Mouse (Mus musculus) limb, embryonic 11.5 days (tissue): ENCODE measurements around the gene Gtdc1. TPM values are rescaled to one million over a fixed set of nuclear protein-coding genes. Genes with fewer than 3 reads are reported as not detected.

Experiments used
- ATAC-seq: fragments of 200-750 bp; cut with Nextera tagmentation; 2 replicates; pipeline ENCODE4 v1.8.0; 2017; ENCODE audit warnings: low read depth; ENCODE audit not compliant: insufficient number of reproducible peaks, low FRiP score, low TSS enrichment
- DNase-seq: peaks from one replicate; pipeline ENCODE4 v3.0.0-alpha.2; 2015; ENCODE audit warnings: low spot score
- H3K27ac ChIP-seq: fragments of 300-500 bp; sonication (generic); replicated peaks from 2 replicates; pipeline ENCODE4 v1.5.1; 2014; ENCODE audit warnings: low read depth, mild to moderate bottlenecking, low read length
- H3K27me3 ChIP-seq: fragments of 300-500 bp; sonication (generic); 2 replicates; pipeline ENCODE4 v1.6.1; 2014; ENCODE audit warnings: mild to moderate bottlenecking, low read length, mixed read lengths; ENCODE audit not compliant: control insufficient read depth, insufficient read depth
- H3K36me3 ChIP-seq: fragments of 300-500 bp; sonication (generic); 2 replicates; pipeline ENCODE4 v1.6.1; 2014; ENCODE audit warnings: mild to moderate bottlenecking, low read length, moderate library complexity, mixed read lengths; ENCODE audit not compliant: control insufficient read depth, insufficient read depth
- H3K4me1 ChIP-seq: fragments of 300-500 bp; sonication (generic); 2 replicates; pipeline ENCODE4 v1.6.1; 2014; ENCODE audit warnings: low read length, mixed read lengths; ENCODE audit not compliant: control insufficient read depth, insufficient read depth
- H3K4me2 ChIP-seq: fragments of 300-500 bp; sonication (generic); 2 replicates; pipeline ENCODE4 v1.6.1; 2014; ENCODE audit warnings: low read depth, mild to moderate bottlenecking, moderate library complexity; ENCODE audit not compliant: severe bottlenecking
- H3K4me3 ChIP-seq: fragments of 300-500 bp; sonication (generic); 2 replicates; pipeline ENCODE4 v1.5.1; 2014; ENCODE audit warnings: low read depth, low read length
- H3K9ac ChIP-seq: fragments of 300-500 bp; sonication (generic); 2 replicates; pipeline ENCODE4 v1.6.1; 2014; ENCODE audit warnings: mild to moderate bottlenecking, low read length
- H3K9me3 ChIP-seq: fragments of 300-500 bp; sonication (generic); 2 replicates; pipeline ENCODE4 v1.6.1; 2016; ENCODE audit warnings: low read length; ENCODE audit not compliant: control insufficient read depth
- WGBS: fragments of 180-500 bp; shearing (Covaris S2); extraction: QIAGEN DNeasy Blood & Tissue Kit; methylation state at CpG from one replicate; pipeline ENCODE4 v1.1.7; 2014; 5-methylcytosine and 5-hydroxymethylcytosine counted together
- polyA plus RNA-seq: library from polyadenylated mRNA; unstranded; fragments of >200 nt; fragmentation: Nextera tagmentation; extraction: Ambion mirVana; gene quantifications from 2 replicates; pipeline ENCODE4 v1.2.1, GENCODE M21; 2014

The Gtdc1 gene
- polyA plus RNA-seq, 1 experiment from 2014 or later, result 9.7 TPM

DNA sequence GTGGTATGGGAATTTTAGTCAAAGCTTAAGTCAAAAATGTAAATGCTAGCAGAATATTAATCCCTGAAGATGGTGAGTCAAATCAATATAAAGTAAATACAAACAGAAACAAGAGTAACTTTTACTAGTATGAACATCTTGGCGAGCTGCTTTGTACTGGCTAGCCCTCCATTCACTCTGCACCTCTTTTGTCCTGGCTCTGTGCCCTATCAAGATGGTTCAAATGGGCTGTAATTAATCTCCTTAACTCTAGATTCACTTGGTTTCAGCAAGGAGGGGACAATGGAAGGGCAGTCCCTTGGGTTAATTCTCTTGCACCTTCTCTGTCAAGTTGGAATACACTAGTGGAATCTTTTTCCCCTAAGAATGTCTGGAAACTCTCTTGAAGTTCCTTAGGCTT is 233.6 kb downstream of the Gtdc1 start:
- WGBS, result 74% methylated on average over 1 of the region's 1 CpGs
- no peak overlapping the region for H3K9ac ChIP-seq
- H3K9me3 ChIP-seq, result no peaks in the 10 kb centered on the region
- no peaks in the 10 kb centered on the region for H3K36me3 ChIP-seq
- no peak overlapping the region for H3K4me2 ChIP-seq
- no peaks in the 10 kb centered on the region for H3K4me1 ChIP-seq
- ATAC-seq, result no peak
- no peak overlapping the region for H3K4me3 ChIP-seq
- no peaks in the 10 kb centered on the region for H3K27me3 ChIP-seq
- no peak for DNase-seq
- no peak overlapping the region for H3K27ac ChIP-seq

DNA sequence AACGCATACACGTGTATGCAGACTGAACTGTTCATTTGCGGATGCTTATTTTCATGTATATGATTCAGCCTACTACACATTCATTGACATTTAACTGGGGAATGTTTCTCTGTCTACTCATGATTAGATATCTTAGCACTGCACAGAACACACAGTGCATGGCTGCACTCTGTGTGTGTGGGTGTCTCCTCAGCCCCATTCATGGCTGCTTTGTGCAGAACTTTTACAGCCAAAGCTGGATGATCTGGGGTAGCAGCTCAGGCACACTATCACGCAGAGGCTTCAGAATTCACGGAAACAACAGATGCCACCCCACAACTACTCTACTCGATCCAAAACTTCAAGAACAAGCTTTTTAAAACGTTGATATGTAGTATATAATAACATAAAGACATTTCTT is 263.4 kb downstream of the Gtdc1 start:
- H3K27me3 ChIP-seq, result no peaks in the 10 kb centered on the region
- DNase-seq, result no peak
- no peaks in the 10 kb centered on the region for H3K4me1 ChIP-seq
- H3K27ac ChIP-seq, result no peak overlapping the region
- no peaks in the 10 kb centered on the region for H3K9me3 ChIP-seq
- 87% methylated on average over 7 of the region's 7 CpGs for WGBS
- H3K36me3 ChIP-seq, result no peaks in the 10 kb centered on the region
- H3K4me2 ChIP-seq, result no peak overlapping the region
- no peak overlapping the region for H3K4me3 ChIP-seq
- no peak for ATAC-seq
- H3K9ac ChIP-seq, result no peak overlapping the region

DNA sequence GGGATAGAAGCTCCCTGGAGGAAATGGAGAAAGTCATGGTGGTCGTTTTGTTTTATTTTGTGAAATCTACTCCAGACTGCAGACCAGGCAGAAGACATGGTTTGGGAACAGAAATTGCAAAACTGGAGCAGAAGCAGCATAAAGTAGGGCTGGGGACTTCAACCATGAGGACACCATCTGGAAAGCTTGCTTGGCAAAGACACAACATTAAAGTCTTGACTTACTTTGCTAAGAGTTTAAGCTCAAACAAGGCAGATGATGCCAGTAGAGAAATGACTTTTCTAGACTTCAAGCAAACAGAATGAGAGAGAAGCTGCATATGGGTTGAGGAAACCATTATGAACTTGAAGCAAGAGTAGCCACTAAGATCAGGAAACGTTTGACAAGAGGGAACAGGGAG is 267.6 kb downstream of the Gtdc1 start:
- H3K27ac ChIP-seq, result no peak overlapping the region
- ATAC-seq, result no peak

DNA sequence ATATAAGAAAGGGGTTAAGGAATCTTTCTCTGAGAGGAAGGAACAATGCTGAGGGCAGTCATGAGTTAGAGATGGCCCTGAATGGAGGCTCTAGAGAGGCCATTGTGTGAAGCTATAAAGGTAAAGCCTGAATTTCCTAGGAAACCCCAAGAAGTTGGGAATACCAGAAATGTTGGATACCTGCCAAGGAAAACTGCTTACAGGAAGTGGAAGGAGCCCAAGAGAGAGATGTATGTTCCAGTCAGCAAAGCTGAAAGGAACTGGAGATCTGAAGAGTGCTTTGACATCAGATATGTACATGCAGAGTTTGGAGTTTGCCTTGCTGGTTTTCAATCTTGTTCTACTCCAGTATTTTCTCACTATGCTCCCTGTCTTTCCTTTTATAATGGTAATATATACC is 268.4 kb downstream of the Gtdc1 start:
- Histone ChIP-seq H3K9me3 (no peaks in the 10 kb centered on the region), H3K27ac (no peak overlapping the region), H3K4me3 (no peak overlapping the region), H3K4me1 (0 out of 2 replicates have a peak, but pooled peaks cover 4% of the 10 kb centered on the region), H3K36me3 (no peaks in the 10 kb centered on the region), H3K27me3 (no peaks in the 10 kb centered on the region), H3K9ac (no peak overlapping the region), H3K4me2 (no peak overlapping the region)
- ATAC-seq, result no peak
- DNase-seq, result no peak

More for the DNA sequence above, 267.6 kb downstream of the Gtdc1 start:
- 0 out of 2 replicates have a peak, but pooled peaks cover under 1% of the 10 kb centered on the region for H3K4me1 ChIP-seq
- H3K9me3 ChIP-seq, result no peaks in the 10 kb centered on the region
- no peak for DNase-seq
- H3K9ac ChIP-seq, result no peak overlapping the region
- H3K36me3 ChIP-seq, result no peaks in the 10 kb centered on the region
- no peak overlapping the region for H3K4me3 ChIP-seq
- no peak overlapping the region for H3K4me2 ChIP-seq
- no peaks in the 10 kb centered on the region for H3K27me3 ChIP-seq
- WGBS, result 79% methylated on average over 2 of the region's 2 CpGs

DNA sequence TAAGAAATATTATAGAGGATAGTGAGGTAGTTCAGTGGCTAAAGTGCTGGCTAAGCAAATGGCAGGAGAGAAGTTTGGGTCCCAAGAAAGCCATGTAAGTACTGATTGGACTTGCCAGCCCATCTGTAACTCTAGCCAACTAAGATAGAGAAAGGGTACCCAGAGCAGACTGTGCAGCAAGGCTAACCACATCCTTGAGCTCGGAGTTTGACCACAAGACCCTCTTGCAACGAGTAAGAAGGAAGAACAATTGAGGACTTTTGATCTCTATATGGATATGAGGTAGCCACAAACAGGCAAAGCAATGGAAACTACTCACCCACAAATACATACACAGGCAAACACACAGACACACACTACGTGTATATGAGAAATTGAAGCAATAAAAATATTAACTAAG is 278.9 kb downstream of the Gtdc1 start:
- no peaks in the 10 kb centered on the region for H3K36me3 ChIP-seq
- no peak overlapping the region for H3K9ac ChIP-seq
- ATAC-seq (no peak), DNase-seq (no peak)
- no peaks in the 10 kb centered on the region for H3K27me3 ChIP-seq
- no peak overlapping the region for H3K4me3 ChIP-seq
- no peaks in the 10 kb centered on the region for H3K9me3 ChIP-seq
- 87% methylated on average over 3 of the region's 3 CpGs for WGBS
- no peak overlapping the region for H3K4me2 ChIP-seq
- H3K4me1 ChIP-seq, result no peaks in the 10 kb centered on the region
- H3K27ac ChIP-seq, result no peak overlapping the region

DNA sequence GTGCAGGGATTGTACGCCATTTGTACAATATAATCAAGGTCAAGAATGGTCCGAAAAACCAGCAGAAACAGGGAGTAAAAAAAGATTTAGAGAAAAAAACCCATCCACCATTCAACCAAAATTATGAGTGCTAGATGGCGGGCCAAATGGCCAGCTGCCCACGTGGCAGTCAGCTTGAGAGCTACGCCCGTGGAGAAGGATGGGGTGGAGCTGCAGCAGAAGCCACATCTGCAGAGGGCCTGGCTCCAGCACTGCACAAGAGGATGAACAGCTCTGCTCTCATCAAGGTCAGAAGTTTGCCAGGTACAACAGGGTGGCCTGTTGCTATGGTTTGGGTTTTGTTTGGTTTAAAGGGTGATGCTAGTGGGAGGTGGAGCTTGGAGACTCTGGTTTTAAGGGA is 281.1 kb downstream of the Gtdc1 start:
- no peak overlapping the region for H3K9ac ChIP-seq
- H3K27me3 ChIP-seq, result no peaks in the 10 kb centered on the region
- H3K4me2 ChIP-seq, result no peak overlapping the region
- H3K9me3 ChIP-seq, result no peaks in the 10 kb centered on the region
- no peak for ATAC-seq
- H3K27ac ChIP-seq, result no peak overlapping the region
- no peaks in the 10 kb centered on the region for H3K4me1 ChIP-seq
- no peaks in the 10 kb centered on the region for H3K36me3 ChIP-seq
- DNase-seq, result no peak
- no peak overlapping the region for H3K4me3 ChIP-seq
- 82% methylated on average over 6 of the region's 6 CpGs for WGBS

DNA sequence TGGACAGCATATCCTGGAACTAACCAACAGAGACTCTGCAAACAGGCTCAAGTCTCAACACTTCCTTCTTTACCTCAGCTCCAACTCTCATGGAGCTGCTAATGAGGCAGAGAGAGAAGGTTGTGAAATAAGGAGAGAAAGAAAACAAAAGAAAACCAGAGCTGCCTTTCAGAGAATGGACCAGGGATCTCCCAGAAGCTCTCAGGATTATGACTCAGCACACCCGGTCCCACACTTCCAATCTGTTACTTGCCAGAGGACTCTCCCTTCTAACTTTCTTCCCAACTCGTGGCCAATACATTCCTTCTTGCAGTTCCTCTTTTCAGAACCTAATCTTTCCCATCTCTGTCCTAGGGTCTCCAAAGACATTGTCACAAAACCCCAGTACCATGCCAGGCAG is 288.1 kb downstream of the Gtdc1 start:
- H3K4me3 ChIP-seq, result no peak overlapping the region
- WGBS, result 37% methylated on average over 2 of the region's 2 CpGs
- no peaks in the 10 kb centered on the region for H3K4me1 ChIP-seq
- no peaks in the 10 kb centered on the region for H3K9me3 ChIP-seq
- DNase-seq, result no peak
- H3K4me2 ChIP-seq, result no peak overlapping the region
- H3K36me3 ChIP-seq, result no peaks in the 10 kb centered on the region
- no peaks in the 10 kb centered on the region for H3K27me3 ChIP-seq
- H3K9ac ChIP-seq, result no peak overlapping the region
- H3K27ac ChIP-seq, result no peak overlapping the region
- ATAC-seq, result no peak

DNA sequence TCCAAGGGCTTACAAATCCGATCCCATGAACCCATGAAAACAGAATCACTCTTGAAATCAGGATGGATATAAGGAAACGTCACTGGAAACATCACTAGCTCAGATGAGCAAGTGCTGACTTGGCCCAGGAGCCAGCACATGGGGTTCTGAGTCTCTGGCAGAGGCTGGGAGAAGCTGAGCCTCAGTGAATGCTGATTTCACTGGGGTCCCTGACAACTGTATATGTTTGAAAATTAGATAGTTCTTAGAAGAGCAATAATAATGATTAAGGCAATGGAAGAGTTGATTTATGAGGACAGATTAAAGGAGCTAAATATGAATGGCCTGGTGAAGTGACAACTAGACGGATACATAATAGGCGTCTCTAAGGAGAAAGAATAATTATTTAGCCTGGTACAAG is 289.3 kb downstream of the Gtdc1 start:
- Histone ChIP-seq H3K9ac (no peak overlapping the region), H3K27ac (no peak overlapping the region), H3K27me3 (no peaks in the 10 kb centered on the region), H3K4me1 (no peaks in the 10 kb centered on the region), H3K4me2 (no peak overlapping the region), H3K4me3 (no peak overlapping the region), H3K36me3 (no peaks in the 10 kb centered on the region), H3K9me3 (no peaks in the 10 kb centered on the region)
- ATAC-seq (no peak), DNase-seq (no peak)
- 81% methylated on average over 4 of the region's 4 CpGs for WGBS

DNA sequence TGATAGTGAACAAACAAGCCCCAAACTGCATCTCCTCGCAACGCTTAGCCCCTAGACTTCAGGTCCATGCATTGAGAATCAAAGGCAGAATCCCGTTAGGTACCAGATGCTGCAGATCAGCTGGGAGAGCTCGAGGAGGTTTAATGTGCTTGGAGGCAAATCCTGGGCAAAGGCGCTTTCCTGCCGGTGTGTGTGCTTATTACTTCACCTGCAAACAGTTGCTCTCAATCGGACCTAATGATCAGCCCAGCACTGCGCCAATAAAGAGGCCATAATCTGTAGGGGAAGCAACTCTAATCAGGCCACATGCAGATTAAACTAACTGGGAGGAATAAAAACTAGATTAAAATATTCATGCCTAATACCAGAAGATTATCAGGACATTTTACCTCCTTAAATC is 293.5 kb downstream of the Gtdc1 start:
- WGBS, result 35% methylated on average over 8 of the region's 8 CpGs

More for the DNA sequence above, 293.5 kb downstream of the Gtdc1 start:
- ATAC-seq (no peak), DNase-seq (no peak)
- Histone ChIP-seq H3K4me1 (no peaks in the 10 kb centered on the region), H3K36me3 (no peaks in the 10 kb centered on the region), H3K27ac (no peak overlapping the region), H3K9me3 (no peaks in the 10 kb centered on the region), H3K27me3 (no peaks in the 10 kb centered on the region), H3K4me3 (no peak overlapping the region), H3K9ac (no peak overlapping the region), H3K4me2 (no peak overlapping the region)
